Mouse (Mus musculus): ENCODE measurements around the gene Zbtb34. TPM values are rescaled to one million over a fixed set of nuclear protein-coding genes. Genes with fewer than 3 reads are reported as not detected.

Zbtb34 gene
- polyA plus RNA-seq, 1 experiment from 2014 or later = 7.1 TPM

DNA sequence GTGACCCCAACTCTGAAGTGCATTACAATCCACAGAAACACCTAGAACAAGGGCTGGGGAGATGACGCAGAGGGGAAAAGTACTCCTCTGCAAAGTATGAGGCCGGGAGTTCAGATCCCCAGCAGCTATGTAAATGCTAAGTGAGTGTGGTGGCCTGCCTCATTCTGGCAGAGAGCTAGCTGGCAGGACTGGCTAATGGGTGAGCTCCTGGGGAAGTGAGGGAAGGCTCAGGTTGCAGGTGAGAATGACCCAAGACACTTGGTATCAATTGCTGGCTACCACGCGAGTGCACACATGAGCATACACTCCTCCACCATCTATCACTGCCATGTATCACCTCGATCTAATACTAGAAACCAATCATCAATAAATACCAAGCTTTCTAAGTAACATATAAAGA, 25.1 kb upstream of the Zbtb34 start:
- H3K4me3 ChIP-seq = no peak overlapping the region
- H3K27me3 ChIP-seq = no peaks in the 10 kb centered on the region
- H3K9me3 ChIP-seq = no peaks in the 10 kb centered on the region
- no peak overlapping the region for H3K4me2 ChIP-seq
- H3K9ac ChIP-seq = no peak overlapping the region
- 90% methylated on average over 5 of the region's 5 CpGs for WGBS
- H3K4me1 ChIP-seq = no peaks in the 10 kb centered on the region
- no peak overlapping the region for H3K27ac ChIP-seq
- no peak for ATAC-seq (ENCODE audit: insufficient number of reproducible peaks, low FRiP score, low TSS enrichment, low read depth)
- peaks cover 56% of the 10 kb centered on the region for H3K36me3 ChIP-seq

- Histone ChIP-seq H3K27me3 (no peaks in the 10 kb centered on the region), H3K4me1 (no peaks in the 10 kb centered on the region), H3K4me2 (no peak overlapping the region), H3K4me3 (no peak overlapping the region), H3K9me3 (no peaks in the 10 kb centered on the region), H3K36me3 (peaks cover 56% of the 10 kb centered on the region), H3K9ac (no peak overlapping the region), H3K27ac (no peak overlapping the region)
- no peak for ATAC-seq (ENCODE audit: insufficient number of reproducible peaks, low FRiP score, low TSS enrichment, low read depth)
- 83% methylated on average over 3 of the region's 3 CpGs for WGBS
Observed at GRCm38 (mm10) chr2:33455350-33455749, 24.2 kb upstream of the Zbtb34 start.

- 89% methylated on average over 8 of the region's 8 CpGs for WGBS
- H3K9me3 ChIP-seq = no peaks in the 10 kb centered on the region
- H3K27me3 ChIP-seq = no peaks in the 10 kb centered on the region
- no peaks in the 10 kb centered on the region for H3K4me1 ChIP-seq
- H3K36me3 ChIP-seq = peaks cover 56% of the 10 kb centered on the region
- H3K9ac ChIP-seq = no peak overlapping the region
- no peak overlapping the region for H3K4me3 ChIP-seq
- H3K4me2 ChIP-seq = no peak overlapping the region
- H3K27ac ChIP-seq = no peak overlapping the region
- no peak for ATAC-seq (ENCODE audit: insufficient number of reproducible peaks, low FRiP score, low TSS enrichment, low read depth)
Observed at GRCm38 (mm10) chr2:33454816-33455215, 23.7 kb upstream of the Zbtb34 start.

DNA sequence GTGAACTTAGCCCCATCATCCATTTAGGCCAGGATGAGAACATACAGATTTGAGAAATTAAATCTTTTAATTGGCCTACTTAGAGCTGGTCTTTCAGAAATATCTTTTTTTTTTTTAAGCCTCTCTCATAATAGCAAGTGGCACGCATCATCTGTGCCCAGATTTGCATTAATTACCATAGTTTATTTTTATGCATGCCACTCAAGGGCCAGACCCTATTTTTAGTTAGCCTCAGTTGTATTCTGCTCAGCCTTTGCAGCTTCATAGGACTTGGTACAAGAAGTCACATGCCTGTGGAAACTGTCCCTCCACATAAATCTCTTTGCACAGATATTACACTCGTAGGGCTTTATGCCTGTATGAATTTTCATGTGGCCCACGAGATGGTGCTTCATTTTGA, 22.4 kb upstream of the Zbtb34 start:
- WGBS = 86% methylated on average over 3 of the region's 3 CpGs
- no peak overlapping the region for H3K4me3 ChIP-seq
- H3K4me1 ChIP-seq = peaks cover 5% of the 10 kb centered on the region; the same call in 1 of the 2 replicates
- no peaks in the 10 kb centered on the region for H3K27me3 ChIP-seq
- no peak for ATAC-seq (ENCODE audit: insufficient number of reproducible peaks, low FRiP score, low TSS enrichment, low read depth)
- H3K36me3 ChIP-seq = peaks cover 64% of the 10 kb centered on the region
- H3K27ac ChIP-seq = no peak overlapping the region
- H3K9ac ChIP-seq = no peak overlapping the region
- H3K9me3 ChIP-seq = no peaks in the 10 kb centered on the region
- H3K4me2 ChIP-seq = no peak overlapping the region

GRCm38 (mm10) chr2:33452721-33453120, 21.6 kb upstream of the Zbtb34 start:
- Histone ChIP-seq H3K9ac (no peak overlapping the region), H3K27me3 (no peaks in the 10 kb centered on the region), H3K9me3 (no peaks in the 10 kb centered on the region), H3K4me2 (no peak overlapping the region), H3K4me1 (peaks cover 6% of the 10 kb centered on the region; the same call in 1 of the 2 replicates), H3K4me3 (no peak overlapping the region), H3K36me3 (peaks cover 60% of the 10 kb centered on the region), H3K27ac (no peak overlapping the region)
- ATAC-seq (ENCODE audit: insufficient number of reproducible peaks, low FRiP score, low TSS enrichment, low read depth) = no peak
- WGBS = 85% methylated on average over 5 of the region's 5 CpGs

DNA sequence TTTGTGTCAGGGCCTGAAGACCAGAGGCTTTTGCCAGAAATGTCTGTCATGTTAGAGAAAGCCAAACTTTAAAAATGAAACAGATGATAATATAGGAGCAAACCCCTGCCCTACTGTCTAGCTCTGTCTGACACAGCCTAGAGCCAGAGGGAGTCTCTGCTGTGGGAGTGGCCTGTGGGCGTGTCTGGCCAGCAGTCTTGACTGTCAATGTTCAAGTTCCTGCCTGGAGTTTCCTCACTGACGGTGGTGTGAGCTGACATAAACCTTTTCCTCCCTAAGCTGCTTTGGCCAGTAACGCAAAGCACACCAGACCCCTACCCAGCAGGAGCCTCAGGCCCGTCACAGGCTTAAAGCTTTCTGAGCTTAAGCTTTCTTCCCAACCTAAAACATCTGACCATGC, 21.0 kb upstream of the Zbtb34 start:
- Histone ChIP-seq H3K27me3 (no peaks in the 10 kb centered on the region), H3K4me2 (no peak overlapping the region), H3K9ac (no peak overlapping the region), H3K27ac (no peak overlapping the region), H3K9me3 (no peaks in the 10 kb centered on the region), H3K4me3 (no peak overlapping the region), H3K36me3 (peaks cover 60% of the 10 kb centered on the region), H3K4me1 (peaks cover 6% of the 10 kb centered on the region; the same call in 1 of the 2 replicates)
- ATAC-seq (ENCODE audit: insufficient number of reproducible peaks, low FRiP score, low TSS enrichment, low read depth) = 0 out of 2 replicates have a peak, but pooled peaks have one; percentile 38
- 30% methylated on average over 4 of the region's 4 CpGs for WGBS

DNA sequence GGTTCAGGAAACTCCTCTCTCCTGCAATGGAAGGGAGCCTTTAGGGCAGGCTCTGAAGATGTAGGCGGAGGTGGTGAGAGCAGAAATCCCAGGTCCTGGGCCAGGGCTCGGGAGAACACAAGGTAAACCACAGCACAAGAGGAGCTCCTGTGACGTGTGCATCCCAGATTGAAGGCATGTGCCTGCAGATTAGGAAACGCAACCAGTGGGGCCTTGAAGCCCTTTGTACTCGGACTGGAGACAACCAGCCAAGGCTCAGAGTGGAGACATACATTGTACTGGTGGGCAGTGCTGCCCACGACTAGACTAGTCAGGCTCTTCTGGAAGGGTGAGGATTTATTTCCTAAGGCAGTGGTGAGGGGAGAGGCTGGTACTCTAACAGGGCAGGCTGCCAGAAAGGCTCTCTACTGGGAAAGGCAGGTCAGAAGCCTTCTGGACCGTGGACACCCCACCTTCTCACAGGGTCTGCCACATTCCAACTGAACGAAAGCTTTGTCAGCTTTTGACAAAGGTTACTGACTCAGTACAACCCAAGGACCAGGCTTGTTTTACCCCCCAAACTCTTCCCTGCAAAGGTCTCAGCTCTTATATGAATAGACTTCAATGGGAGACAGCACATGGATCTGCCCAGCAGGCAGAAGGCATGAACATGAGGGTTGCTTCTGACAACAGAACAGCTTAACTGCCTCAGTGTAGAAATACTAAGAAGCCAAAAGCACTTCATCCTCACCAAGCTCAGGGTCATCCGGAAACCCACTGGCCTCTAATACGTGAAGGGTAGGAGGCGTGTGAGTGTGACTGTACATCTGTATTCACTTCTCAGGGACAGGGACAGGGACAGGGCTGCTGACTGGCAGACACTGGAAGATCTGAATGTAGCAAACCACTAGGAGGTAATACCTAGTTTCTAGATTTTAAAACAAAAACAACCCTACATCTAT, 20.2 kb upstream of the Zbtb34 start:
- Histone ChIP-seq H3K27ac (no peak overlapping the region), H3K4me2 (no peak overlapping the region), H3K36me3 (peaks cover 60% of the 10 kb centered on the region), H3K27me3 (no peaks in the 10 kb centered on the region), H3K9me3 (no peaks in the 10 kb centered on the region), H3K9ac (no peak overlapping the region), H3K4me3 (no peak overlapping the region), H3K4me1 (peaks cover 6% of the 10 kb centered on the region; the same call in 1 of the 2 replicates)
- no peak for ATAC-seq (ENCODE audit: insufficient number of reproducible peaks, low FRiP score, low TSS enrichment, low read depth)
- WGBS = 79% methylated on average over 11 of the region's 11 CpGs

DNA sequence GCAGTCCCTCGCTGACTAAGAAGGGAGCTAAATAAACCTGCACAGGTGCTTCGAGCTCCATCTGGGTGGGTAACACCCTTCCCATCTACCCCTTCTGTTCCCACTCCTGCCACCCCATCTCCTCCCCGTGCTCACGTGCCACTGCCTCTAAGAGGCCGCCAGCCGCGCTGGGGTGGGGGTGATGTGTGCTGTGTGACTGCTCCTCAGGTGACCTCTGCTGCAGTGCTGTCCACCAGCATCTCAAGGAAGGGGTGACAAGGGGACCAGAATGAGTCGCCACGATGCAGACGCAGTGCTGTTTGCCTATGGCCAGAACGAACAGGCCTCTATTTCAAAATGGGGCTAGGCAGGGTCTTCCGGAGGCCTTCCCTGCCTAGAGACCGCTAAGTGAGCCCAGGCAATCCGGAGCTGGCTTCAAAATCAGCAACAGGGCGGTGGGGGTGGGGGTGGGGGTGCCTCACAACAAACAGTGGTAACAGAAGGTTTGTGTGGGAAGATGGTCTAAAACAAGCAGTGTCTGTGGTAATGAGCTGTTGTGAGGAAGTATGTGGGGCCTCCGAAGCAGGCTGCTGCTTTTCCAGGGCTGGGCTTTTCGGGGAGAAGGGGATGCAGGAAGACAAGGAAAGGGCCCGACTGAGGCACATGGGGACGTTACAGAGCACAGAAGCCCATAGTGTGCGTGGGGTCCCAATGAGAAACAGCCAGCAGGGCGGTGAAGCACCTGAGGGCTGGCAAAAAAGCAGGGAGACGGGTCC, 18.2 kb upstream of the Zbtb34 start:
- WGBS = 84% methylated on average over 22 of the region's 22 CpGs
- Histone ChIP-seq H3K27ac (no peak overlapping the region), H3K4me3 (no peak overlapping the region), H3K9ac (no peak overlapping the region), H3K4me1 (peaks cover 15% of the 10 kb centered on the region), H3K9me3 (no peaks in the 10 kb centered on the region), H3K36me3 (peaks cover 44% of the 10 kb centered on the region), H3K27me3 (no peaks in the 10 kb centered on the region), H3K4me2 (no peak overlapping the region)
- ATAC-seq (ENCODE audit: insufficient number of reproducible peaks, low FRiP score, low TSS enrichment, low read depth) = no peak

DNA sequence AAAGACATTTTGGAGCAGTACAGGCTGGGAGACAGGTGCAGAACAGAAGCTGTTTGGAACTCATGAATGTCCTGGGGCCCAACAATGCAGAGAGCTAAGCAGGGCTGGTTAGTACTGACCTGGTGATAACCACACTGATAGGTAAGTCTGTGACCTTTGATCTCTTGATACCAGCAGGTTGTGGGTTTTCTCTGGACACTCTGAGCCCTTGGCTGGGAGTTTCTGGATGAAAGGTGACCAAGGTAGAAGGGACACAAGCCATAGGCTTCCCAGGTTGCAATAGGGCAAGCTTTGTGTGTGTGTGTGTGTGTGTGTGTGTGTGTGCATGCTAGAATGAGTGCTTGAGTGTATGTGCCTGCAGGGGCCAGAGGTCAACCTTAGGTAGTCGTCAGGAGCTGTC, 15.7 kb upstream of the Zbtb34 start:
- ATAC-seq (ENCODE audit: insufficient number of reproducible peaks, low FRiP score, low TSS enrichment, low read depth) = no peak
- Histone ChIP-seq H3K9me3 (no peaks in the 10 kb centered on the region), H3K9ac (no peak overlapping the region), H3K27me3 (no peaks in the 10 kb centered on the region), H3K4me2 (no peak overlapping the region), H3K27ac (no peak overlapping the region), H3K36me3 (peaks cover 21% of the 10 kb centered on the region; the same call in 1 of the 2 replicates), H3K4me1 (peaks cover 16% of the 10 kb centered on the region), H3K4me3 (no peak overlapping the region)
- WGBS = 38% methylated on average over 1 of the region's 1 CpGs

GRCm38 (mm10) chr2:33445741-33446140, 14.6 kb upstream of the Zbtb34 start:
- ATAC-seq (ENCODE audit: insufficient number of reproducible peaks, low FRiP score, low TSS enrichment, low read depth) = no peak
- Histone ChIP-seq H3K4me3 (no peak overlapping the region), H3K9me3 (no peaks in the 10 kb centered on the region), H3K4me2 (no peak overlapping the region), H3K36me3 (peaks cover 11% of the 10 kb centered on the region; the same call in 1 of the 2 replicates), H3K9ac (no peak overlapping the region), H3K27me3 (no peaks in the 10 kb centered on the region), H3K27ac (no peak overlapping the region), H3K4me1 (peaks cover 16% of the 10 kb centered on the region)
- 88% methylated on average over 5 of the region's 5 CpGs for WGBS

DNA sequence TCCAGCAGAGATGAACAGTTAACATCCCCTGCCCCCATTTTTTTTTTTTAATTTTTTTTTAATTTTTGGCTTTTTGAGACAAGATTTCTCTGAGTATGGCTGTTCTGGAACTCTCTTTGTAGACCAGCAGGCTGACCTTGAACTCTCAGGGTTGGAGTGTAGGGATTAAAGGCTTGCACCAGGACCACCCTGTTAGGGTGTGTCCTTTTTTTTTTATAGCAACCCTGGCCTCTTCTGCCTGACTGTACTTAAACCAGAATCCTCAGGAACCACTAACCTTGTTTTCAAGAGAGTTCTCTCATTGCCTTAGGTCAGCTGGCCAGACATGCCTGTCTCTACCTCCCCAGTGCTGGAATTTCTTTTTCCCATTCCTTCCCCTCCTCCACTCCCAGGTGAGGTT, 13.7 kb upstream of the Zbtb34 start:
- ATAC-seq (ENCODE audit: insufficient number of reproducible peaks, low FRiP score, low TSS enrichment, low read depth) = no peak
- H3K27ac ChIP-seq = 0 out of 2 replicates have a peak overlapping the region, but pooled peaks have one; percentile 47

DNA sequence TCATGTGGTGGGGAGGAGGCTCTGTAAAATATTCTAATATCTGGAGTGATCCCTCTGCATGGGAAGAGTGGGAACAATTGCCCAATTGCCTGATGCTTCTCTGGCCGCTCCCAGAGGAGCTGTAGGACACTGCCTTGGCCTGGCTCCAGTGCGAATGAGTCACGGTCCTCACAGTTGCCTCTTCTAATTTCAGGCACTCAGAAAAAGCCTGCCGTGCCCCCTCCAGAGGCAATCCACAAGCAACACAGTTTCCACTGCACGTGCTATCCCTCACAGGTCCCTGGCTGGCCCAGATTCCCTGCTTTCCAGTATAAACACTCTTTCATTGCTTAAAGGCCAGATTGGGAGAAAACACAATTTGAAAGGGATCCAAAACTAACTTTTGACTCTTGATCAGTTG, 13.2 kb upstream of the Zbtb34 start:
- no peak overlapping the region for H3K4me2 ChIP-seq
- no peak overlapping the region for H3K9ac ChIP-seq
- peak; percentile 56 for ATAC-seq (ENCODE audit: insufficient number of reproducible peaks, low FRiP score, low TSS enrichment, low read depth)
- no peaks in the 10 kb centered on the region for H3K9me3 ChIP-seq
- no peak overlapping the region for H3K4me3 ChIP-seq
- H3K27ac ChIP-seq = peak overlapping the region; percentile 47; the same call in 1 of the 2 replicates
- H3K27me3 ChIP-seq = 0 out of 2 replicates have a peak, but pooled peaks cover 4% of the 10 kb centered on the region
- WGBS = 31% methylated on average over 5 of the region's 5 CpGs
- peaks cover 19% of the 10 kb centered on the region for H3K4me1 ChIP-seq
- peaks cover 4% of the 10 kb centered on the region; the same call in 1 of the 2 replicates for H3K36me3 ChIP-seq

More for the DNA sequence above, 13.7 kb upstream of the Zbtb34 start:
- peaks cover 9% of the 10 kb centered on the region; the same call in 1 of the 2 replicates for H3K36me3 ChIP-seq
- H3K4me1 ChIP-seq = peaks cover 18% of the 10 kb centered on the region
- no peak overlapping the region for H3K4me2 ChIP-seq
- no peaks in the 10 kb centered on the region for H3K9me3 ChIP-seq
- no peak overlapping the region for H3K9ac ChIP-seq
- H3K27me3 ChIP-seq = 0 out of 2 replicates have a peak, but pooled peaks cover under 1% of the 10 kb centered on the region
- H3K4me3 ChIP-seq = no peak overlapping the region
